Mouse (Mus musculus) lung, embryonic 16.5 days (tissue): Measurements from ENCODE around the gene Klk14. TPM values are rescaled to one million over a fixed set of nuclear protein-coding genes. Genes with fewer than 3 reads are reported as not detected.
"Not testable (repeated sequence)": the region's sequence is repeated elsewhere in the genome, so short reads cannot be mapped to it uniquely, and the experiment has no call there.

Experiments
- ATAC-seq: fragments of 200-750 bp; cut with Nextera tagmentation; 2 replicates; pipeline ENCODE4 v1.8.0; 2017; ENCODE audit warnings: low read depth, mild to moderate bottlenecking, moderate library complexity
- H3K27ac ChIP-seq: fragments of 300-500 bp; sonication (generic); 2 replicates; pipeline ENCODE4 v1.5.1; 2014; ENCODE audit warnings: mild to moderate bottlenecking, control low read depth, low read length
- H3K27me3 ChIP-seq: fragments of 300-500 bp; sonication (generic); 2 replicates; pipeline ENCODE4 v1.6.1; 2014; ENCODE audit warnings: low read depth, low read length, mixed read lengths; ENCODE audit not compliant: control insufficient read depth, insufficient read depth
- H3K36me3 ChIP-seq: fragments of 300-500 bp; sonication (generic); 2 replicates; pipeline ENCODE4 v1.6.1; 2014; ENCODE audit warnings: low read length; ENCODE audit not compliant: control insufficient read depth, insufficient read depth
- H3K4me1 ChIP-seq: fragments of 300-500 bp; sonication (generic); replicated peaks from 2 replicates; pipeline ENCODE4 v1.6.1; 2014; ENCODE audit warnings: low read length, mixed read lengths; ENCODE audit not compliant: control insufficient read depth, insufficient read depth
- H3K4me2 ChIP-seq: fragments of 300-500 bp; sonication (generic); 2 replicates; pipeline ENCODE4 v1.6.1; 2014; ENCODE audit warnings: low read depth, low read length, control low read depth
- H3K4me3 ChIP-seq: fragments of 300-500 bp; sonication (generic); 2 replicates; pipeline ENCODE4 v1.5.1; 2014; ENCODE audit warnings: mild to moderate bottlenecking, low read length, control low read depth
- H3K9ac ChIP-seq: fragments of 300-500 bp; sonication (generic); 2 replicates; pipeline ENCODE4 v1.6.1; 2014; ENCODE audit warnings: low read length, control low read depth
- H3K9me3 ChIP-seq: fragments of 300-500 bp; sonication (generic); 2 replicates; pipeline ENCODE4 v1.6.1; 2016; ENCODE audit warnings: low read length; ENCODE audit not compliant: control insufficient read depth
- WGBS: fragments of 180-500 bp; shearing (Covaris S2); extraction: QIAGEN DNeasy Blood & Tissue Kit; methylation state at CpG from one replicate; pipeline ENCODE4 v1.1.7; 2014; 5-methylcytosine and 5-hydroxymethylcytosine counted together
- polyA plus RNA-seq: library from polyadenylated mRNA; unstranded; fragments of >200 nt; fragmentation: Nextera tagmentation; extraction: Ambion mirVana; gene quantifications from 2 replicates; pipeline ENCODE4 v1.2.1, GENCODE M21; 2015

The Klk14 gene
- polyA plus RNA-seq, 1 experiment from 2014 or later, result not detected

GRCm38 (mm10) chr7:43671064-43671808, 19.0 kb upstream of the Klk14 start:
- WGBS, result 68% methylated on average over 11 of the region's 11 CpGs
- H3K4me1 ChIP-seq, result peaks cover 8% of the 10 kb centered on the region
- H3K9ac ChIP-seq, result peak overlapping the region; percentile 40
- ATAC-seq, result no peak; the same call in 1 of the 2 replicates
- H3K27me3 ChIP-seq, result no peaks in the 10 kb centered on the region
- peaks cover 14% of the 10 kb centered on the region for H3K36me3 ChIP-seq
- peak overlapping the region; percentile 14; the same call in 1 of the 2 replicates for H3K27ac ChIP-seq
- peak overlapping the region; percentile 71 for H3K4me2 ChIP-seq
- H3K9me3 ChIP-seq, result no peaks in the 10 kb centered on the region
- H3K4me3 ChIP-seq, result peak overlapping the region; percentile 81

GRCm38 (mm10) chr7:43671809-43672580, 18.2 kb upstream of the Klk14 start, which contains the start of gene Ctu1:
TSS of gene Ctu1 (plus strand) at chr7:43672016.
- peak within 1 kb of the TSS; percentile 65 for H3K27ac ChIP-seq
- peaks cover 22% of the 10 kb centered on the region for H3K36me3 ChIP-seq
- peaks cover 8% of the 10 kb centered on the region for H3K4me1 ChIP-seq
- peaks cover 3% of the 10 kb centered on the region; the same call in 1 of the 2 replicates for H3K9me3 ChIP-seq
- peak within 1 kb of the TSS; percentile 84 for H3K9ac ChIP-seq
- peak within 1 kb of the TSS; percentile 71 for H3K4me2 ChIP-seq
- peak within 1 kb of the TSS; percentile 81 for H3K4me3 ChIP-seq
- under 1% methylated on average over 26 of the region's 26 CpGs for WGBS
- H3K27me3 ChIP-seq, result no peaks in the 10 kb centered on the region
- ATAC-seq, result peak; percentile 98

- H3K4me1 ChIP-seq, result peaks cover 8% of the 10 kb centered on the region
- H3K27ac ChIP-seq, result peak overlapping the region; percentile 65
- peak; percentile 5; the same call in 1 of the 2 replicates for ATAC-seq
- H3K9ac ChIP-seq, result peak overlapping the region; percentile 84
- H3K36me3 ChIP-seq, result peaks cover 29% of the 10 kb centered on the region
- peaks cover 3% of the 10 kb centered on the region; the same call in 1 of the 2 replicates for H3K9me3 ChIP-seq
- peak overlapping the region; percentile 81 for H3K4me3 ChIP-seq
- peak overlapping the region; percentile 71 for H3K4me2 ChIP-seq
- H3K27me3 ChIP-seq, result no peaks in the 10 kb centered on the region
- WGBS, result 8% methylated on average over 10 of the region's 10 CpGs
Observed at GRCm38 (mm10) chr7:43672581-43673260, 17.5 kb upstream of the Klk14 start.

- H3K36me3 ChIP-seq, result peaks cover 36% of the 10 kb centered on the region
- 89% methylated on average over 32 of the region's 32 CpGs for WGBS
Observed at GRCm38 (mm10) chr7:43675091-43675490, 15.1 kb upstream of the Klk14 start.

GRCm38 (mm10) chr7:43678517-43678916, 11.7 kb upstream of the Klk14 start:
- Histone ChIP-seq H3K4me1 (no peaks in the 10 kb centered on the region), H3K9me3 (peaks cover 3% of the 10 kb centered on the region; the same call in 1 of the 2 replicates), H3K4me2 (no peak overlapping the region), H3K36me3 (peaks cover 36% of the 10 kb centered on the region), H3K9ac (no peak overlapping the region), H3K4me3 (no peak overlapping the region), H3K27ac (no peak overlapping the region), H3K27me3 (no peaks in the 10 kb centered on the region)
- ATAC-seq, result no peak

More at GRCm38 (mm10) chr7:43675091-43675490, 15.1 kb upstream of the Klk14 start:
- no peak overlapping the region for H3K4me2 ChIP-seq
- peaks cover 3% of the 10 kb centered on the region; the same call in 1 of the 2 replicates for H3K9me3 ChIP-seq
- H3K4me3 ChIP-seq, result no peak overlapping the region
- no peak overlapping the region for H3K27ac ChIP-seq
- no peaks in the 10 kb centered on the region for H3K27me3 ChIP-seq
- no peak overlapping the region for H3K9ac ChIP-seq
- H3K4me1 ChIP-seq, result peaks cover 8% of the 10 kb centered on the region
- ATAC-seq, result no peak

- H3K9ac ChIP-seq, result no peak overlapping the region
- no peak overlapping the region for H3K4me3 ChIP-seq
- H3K27ac ChIP-seq, result no peak overlapping the region
- no peak overlapping the region for H3K4me2 ChIP-seq
- H3K36me3 ChIP-seq, result peaks cover 24% of the 10 kb centered on the region
- H3K27me3 ChIP-seq, result no peaks in the 10 kb centered on the region
- 16% methylated on average over 5 of the region's 5 CpGs for WGBS
- H3K4me1 ChIP-seq, result peaks cover 6% of the 10 kb centered on the region
- H3K9me3 ChIP-seq, result peaks cover 3% of the 10 kb centered on the region; the same call in 1 of the 2 replicates
- no peak; the same call in 1 of the 2 replicates for ATAC-seq
Observed at GRCm38 (mm10) chr7:43680960-43681359, 9.3 kb upstream of the Klk14 start.

- WGBS, result 8% methylated on average over 1 of the region's 1 CpGs
- H3K9me3 ChIP-seq, ATAC-seq, H3K9ac ChIP-seq, H3K36me3 ChIP-seq, H3K4me3 ChIP-seq, H3K4me2 ChIP-seq, H3K27me3 ChIP-seq, H3K27ac ChIP-seq, H3K4me1 ChIP-seq: not testable (repeated sequence)
Observed at GRCm38 (mm10) chr7:43682511-43682910, 7.7 kb upstream of the Klk14 start.

- Histone ChIP-seq H3K4me1 (peaks cover 6% of the 10 kb centered on the region), H3K4me2 (no peak overlapping the region), H3K27ac (no peak overlapping the region), H3K9ac (no peak overlapping the region), H3K27me3 (no peaks in the 10 kb centered on the region), H3K4me3 (no peak overlapping the region), H3K9me3 (no peaks in the 10 kb centered on the region), H3K36me3 (no peaks in the 10 kb centered on the region)
- 37% methylated on average over 7 of the region's 7 CpGs for WGBS
- ATAC-seq, result peak; percentile 55
Observed at GRCm38 (mm10) chr7:43685088-43685487, 5.1 kb upstream of the Klk14 start.
